9 mouse cellular contexts compared by ENCODE assay signal in the genomic region with DNA sequence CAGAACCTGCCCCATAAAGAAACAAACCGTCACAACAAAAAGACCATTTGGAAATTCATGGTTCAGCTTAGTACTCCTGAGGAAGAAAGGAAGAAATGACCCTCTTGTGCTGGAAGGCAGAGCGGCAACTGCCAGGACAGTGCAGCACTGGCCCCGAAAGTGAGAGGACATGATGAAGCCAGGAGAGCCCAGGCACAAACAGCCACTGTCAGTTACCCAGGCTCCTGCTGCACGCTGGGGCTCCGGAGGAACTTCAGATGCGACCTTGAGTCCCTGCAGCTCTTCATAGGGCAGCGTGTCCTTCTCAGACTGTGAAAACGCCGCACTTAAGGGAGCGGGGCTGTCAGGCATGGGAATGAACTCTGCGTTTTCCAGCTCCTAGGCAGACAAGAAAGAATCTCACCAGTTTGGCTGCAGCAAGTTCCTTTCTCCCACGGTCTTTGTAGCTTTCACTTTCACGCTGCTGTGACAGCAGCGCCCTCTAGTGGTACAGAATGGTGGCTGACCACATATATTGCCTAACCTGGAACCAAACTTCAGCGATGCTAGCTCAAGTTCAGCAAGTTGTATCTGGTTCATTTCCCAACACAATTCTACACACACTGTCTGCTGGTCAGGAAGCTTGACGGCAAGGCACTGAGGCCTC. TPM values are rescaled to one million over a fixed set of nuclear protein-coding genes. Genes with fewer than 3 reads are reported as not detected.
A peak's percentile ranks its signal among the peaks of the same experiment; 100 is the strongest.
DNase-seq lines count a peak whose midpoint lies in the region; ATAC-seq and TF ChIP-seq lines count a peak whose summit lies in the region.
"Had no signal": no experiment of that assay in that cellular context is flagged by ENCODE, and none has a peak within 500 bp of the region (broad histone marks: within the 10 kb centered on the region; RNA-seq: fewer than 3 reads in every experiment).

No protein-coding gene starts in this region.

- H3K9me3 ChIP-seq in embryonic facial prominence, embryonic 12.5 days = no peaks in the 10 kb centered on the region
- no peaks in the 10 kb centered on the region for H3K9me3 ChIP-seq in kidney, embryonic 15.5 days (replicated peaks)
- H3K9me3 ChIP-seq in limb, embryonic 15.5 days = no peaks in the 10 kb centered on the region
- H3K9me3 ChIP-seq in midbrain, postnatal 0 days (ENCODE audit: low read length) = no peaks in the 10 kb centered on the region
- H3K9me3 ChIP-seq: embryonic facial prominence, embryonic 13.5 days had no signal

- ATAC-seq in embryonic facial prominence, embryonic 12.5 days (ENCODE audit: insufficient number of reproducible peaks, insufficient read depth, low FRiP score, low TSS enrichment) = peak; percentile 24; the same call in 1 of the 2 replicates
- ATAC-seq in kidney, embryonic 15.5 days (replicated peaks; ENCODE audit: low FRiP score) = peak; percentile 58
- no peak for ATAC-seq in limb, embryonic 15.5 days (ENCODE audit: insufficient number of reproducible peaks, low FRiP score, low TSS enrichment, low read depth)
- ATAC-seq in midbrain, postnatal 0 days (ENCODE audit: low FRiP score) = peak; percentile 79

- H3K27ac ChIP-seq in embryonic facial prominence, embryonic 12.5 days = no peak overlapping the region
- peak overlapping the region; percentile 54 for H3K27ac ChIP-seq in kidney, embryonic 15.5 days
- peak overlapping the region; percentile 59 for H3K27ac ChIP-seq in limb, embryonic 15.5 days
- peak overlapping the region; percentile 55; the same call in 1 of the 2 replicates for H3K27ac ChIP-seq in midbrain, postnatal 0 days (ENCODE audit: low read depth, low read length)
- H3K27ac ChIP-seq: embryonic facial prominence, embryonic 13.5 days had no signal

- H3K36me3 ChIP-seq in embryonic facial prominence, embryonic 12.5 days = peaks cover 93% of the 10 kb centered on the region
- H3K36me3 ChIP-seq in kidney, embryonic 15.5 days = peaks cover 97% of the 10 kb centered on the region
- peaks cover 94% of the 10 kb centered on the region for H3K36me3 ChIP-seq in limb, embryonic 15.5 days
- peaks cover 72% of the 10 kb centered on the region for H3K36me3 ChIP-seq in midbrain, postnatal 0 days (ENCODE audit: insufficient read depth, low read length)

- H3K4me3 ChIP-seq in embryonic facial prominence, embryonic 12.5 days = no peak overlapping the region
- no peak overlapping the region for H3K4me3 ChIP-seq in kidney, embryonic 15.5 days (replicated peaks)
- H3K4me3 ChIP-seq in limb, embryonic 15.5 days = 0 out of 2 replicates have a peak overlapping the region, but pooled peaks have one; percentile 5
- no peak overlapping the region for H3K4me3 ChIP-seq in midbrain, postnatal 0 days (ENCODE audit: low read depth, low read length)
- H3K4me3 ChIP-seq: embryonic facial prominence, embryonic 13.5 days had no signal

- H3K27me3 ChIP-seq in embryonic facial prominence, embryonic 12.5 days = no peaks in the 10 kb centered on the region
- no peaks in the 10 kb centered on the region for H3K27me3 ChIP-seq in kidney, embryonic 15.5 days
- no peaks in the 10 kb centered on the region for H3K27me3 ChIP-seq in limb, embryonic 15.5 days
- H3K27me3 ChIP-seq in midbrain, postnatal 0 days (ENCODE audit: insufficient read depth, low read length) = no peaks in the 10 kb centered on the region
- H3K27me3 ChIP-seq: embryonic facial prominence, embryonic 13.5 days had no signal

- no peak overlapping the region for H3K4me2 ChIP-seq in embryonic facial prominence, embryonic 12.5 days (replicated peaks)
- H3K4me2 ChIP-seq in kidney, embryonic 15.5 days = peak overlapping the region; percentile 22; the same call in 1 of the 2 replicates
- no peak overlapping the region for H3K4me2 ChIP-seq in limb, embryonic 15.5 days
- no peak overlapping the region for H3K4me2 ChIP-seq in midbrain, postnatal 0 days (ENCODE audit: low read depth, low read length, poor library complexity, severe bottlenecking)
- H3K4me2 ChIP-seq: embryonic facial prominence, embryonic 13.5 days had no signal

- WGBS in embryonic facial prominence, embryonic 12.5 days = 52% methylated on average over 16 of the region's 16 CpGs
- 37% methylated on average over 16 of the region's 16 CpGs for WGBS in kidney, embryonic 15.5 days
- 40% methylated on average over 16 of the region's 16 CpGs for whole genome bisulfite sequencing in limb, embryonic 15.5 days
- WGBS in midbrain, postnatal 0 days = 47% methylated on average over 16 of the region's 16 CpGs

- DNase-seq in A20 (ENCODE audit: low read depth, low spot score) = peak; percentile 89
- DNase-seq in adrenal gland, postnatal 36 days = peak; percentile 84 to 85
- peak; percentile 64 to 87 for DNase-seq in heart, adult 9 months (ENCODE audit: low spot score in 2 of 2)
- peak; percentile 92 for DNase-seq in midbrain, postnatal 0 days (ENCODE audit: low spot score)
- DNase-seq in spleen, postnatal 14 days (ENCODE audit: low spot score in 2 of 2) = peak; percentile 64 to 77

- peak; percentile 99 for TF ChIP-seq CTCF in midbrain, postnatal 0 days (IDR thresholded peaks at IDR 0.05)

- no peaks in the 10 kb centered on the region; the same call in 1 of the 2 replicates for H3K4me1 ChIP-seq in embryonic facial prominence, embryonic 12.5 days
- peaks cover 3% of the 10 kb centered on the region for H3K4me1 ChIP-seq in kidney, embryonic 15.5 days
- H3K4me1 ChIP-seq in limb, embryonic 15.5 days = peaks cover 4% of the 10 kb centered on the region
- no peaks in the 10 kb centered on the region for H3K4me1 ChIP-seq in midbrain, postnatal 0 days (ENCODE audit: insufficient read depth, low read length)

- peak overlapping the region; percentile 15; the same call in 1 of the 2 replicates for H3K9ac ChIP-seq in embryonic facial prominence, embryonic 12.5 days
- no peak overlapping the region for H3K9ac ChIP-seq in kidney, embryonic 15.5 days
- no peak overlapping the region for H3K9ac ChIP-seq in limb, embryonic 15.5 days
- no peak overlapping the region for H3K9ac ChIP-seq in midbrain, postnatal 0 days (replicated peaks; ENCODE audit: low read length, poor library complexity, severe bottlenecking)
- H3K9ac ChIP-seq: embryonic facial prominence, embryonic 13.5 days had no signal

RNA-seq across cellular contexts. Expression of a gene that starts 17.0 kb away (rescaled TPM):
- 1 to 10 TPM; 1.1 to 1.9 TPM for total RNA-seq in adrenal gland, postnatal 36 days (2021)
- polyA plus RNA-seq in embryonic facial prominence, embryonic 12.5 days (2016; fragmentation: Nextera tagmentation; extraction: Ambion mirVana) = 0.78 and 1.1 TPM in 2 replicates
- polyA plus RNA-seq in kidney, embryonic 15.5 days (2015; fragmentation: Nextera tagmentation; extraction: Ambion mirVana) = 2.8 and 3.4 TPM in 2 replicates
- polyA plus RNA-seq in limb, embryonic 15.5 days (2015; fragmentation: Nextera tagmentation; extraction: Ambion mirVana) = 1.9 and 2.2 TPM in 2 replicates
- 1.5 and 1.7 TPM in 2 replicates for total RNA-seq in midbrain, postnatal 0 days (2014; rRNA removed)
- polyA plus RNA-seq in midbrain, postnatal 0 days (2015; fragmentation: Nextera tagmentation; extraction: Ambion mirVana) = 1.7 and 1.8 TPM in 2 replicates

RNA-seq across cellular contexts. Expression of a gene that starts 17.1 kb away (rescaled TPM):
- total RNA-seq in adrenal gland, postnatal 36 days (2021) = 10 to 100 TPM; 28.4 to 37.7 TPM
- 43.8 and 45.1 TPM in 2 replicates for polyA plus RNA-seq in embryonic facial prominence, embryonic 12.5 days (2016; fragmentation: Nextera tagmentation; extraction: Ambion mirVana)
- polyA plus RNA-seq in kidney, embryonic 15.5 days (2015; fragmentation: Nextera tagmentation; extraction: Ambion mirVana) = 59.5 and 65.4 TPM in 2 replicates
- polyA plus RNA-seq in limb, embryonic 15.5 days (2015; fragmentation: Nextera tagmentation; extraction: Ambion mirVana) = 41.8 and 42.0 TPM in 2 replicates
- total RNA-seq in midbrain, postnatal 0 days (2014; rRNA removed) = 23.2 and 25.4 TPM in 2 replicates
- 40.3 and 41.8 TPM in 2 replicates for polyA plus RNA-seq in midbrain, postnatal 0 days (2015; fragmentation: Nextera tagmentation; extraction: Ambion mirVana)

RNA-seq across cellular contexts. Expression of a gene that starts 33.8 kb away (rescaled TPM):
- total RNA-seq in adrenal gland, postnatal 36 days (2021) = 10 to 100 TPM; 91.1 to 94.2 TPM
- 31.2 and 33.1 TPM in 2 replicates for polyA plus RNA-seq in embryonic facial prominence, embryonic 12.5 days (2016; fragmentation: Nextera tagmentation; extraction: Ambion mirVana)
- polyA plus RNA-seq in kidney, embryonic 15.5 days (2015; fragmentation: Nextera tagmentation; extraction: Ambion mirVana) = 22.3 and 23.0 TPM in 2 replicates
- polyA plus RNA-seq in limb, embryonic 15.5 days (2015; fragmentation: Nextera tagmentation; extraction: Ambion mirVana) = 17.4 and 23.1 TPM in 2 replicates
- total RNA-seq in midbrain, postnatal 0 days (2014; rRNA removed) = 16.5 and 22.8 TPM in 2 replicates
- 7.1 and 7.5 TPM in 2 replicates for polyA plus RNA-seq in midbrain, postnatal 0 days (2015; fragmentation: Nextera tagmentation; extraction: Ambion mirVana)

RNA-seq across cellular contexts. Expression of a gene that starts 35.0 kb away (rescaled TPM):
- total RNA-seq in adrenal gland, postnatal 36 days (2021) = 10 to 100 TPM; 11.0 to 12.9 TPM
- polyA plus RNA-seq in embryonic facial prominence, embryonic 12.5 days (2016; fragmentation: Nextera tagmentation; extraction: Ambion mirVana) = 10.1 and 11.0 TPM in 2 replicates
- polyA plus RNA-seq in kidney, embryonic 15.5 days (2015; fragmentation: Nextera tagmentation; extraction: Ambion mirVana) = 8.7 and 9.6 TPM in 2 replicates
- polyA plus RNA-seq in limb, embryonic 15.5 days (2015; fragmentation: Nextera tagmentation; extraction: Ambion mirVana) = 8.1 and 9.4 TPM in 2 replicates
- total RNA-seq in midbrain, postnatal 0 days (2014; rRNA removed) = 7.2 and 9.9 TPM in 2 replicates
- polyA plus RNA-seq in midbrain, postnatal 0 days (2015; fragmentation: Nextera tagmentation; extraction: Ambion mirVana) = 4.7 and 5.0 TPM in 2 replicates
